8 mouse cellular contexts compared by ENCODE assay signal in the genomic region with DNA sequence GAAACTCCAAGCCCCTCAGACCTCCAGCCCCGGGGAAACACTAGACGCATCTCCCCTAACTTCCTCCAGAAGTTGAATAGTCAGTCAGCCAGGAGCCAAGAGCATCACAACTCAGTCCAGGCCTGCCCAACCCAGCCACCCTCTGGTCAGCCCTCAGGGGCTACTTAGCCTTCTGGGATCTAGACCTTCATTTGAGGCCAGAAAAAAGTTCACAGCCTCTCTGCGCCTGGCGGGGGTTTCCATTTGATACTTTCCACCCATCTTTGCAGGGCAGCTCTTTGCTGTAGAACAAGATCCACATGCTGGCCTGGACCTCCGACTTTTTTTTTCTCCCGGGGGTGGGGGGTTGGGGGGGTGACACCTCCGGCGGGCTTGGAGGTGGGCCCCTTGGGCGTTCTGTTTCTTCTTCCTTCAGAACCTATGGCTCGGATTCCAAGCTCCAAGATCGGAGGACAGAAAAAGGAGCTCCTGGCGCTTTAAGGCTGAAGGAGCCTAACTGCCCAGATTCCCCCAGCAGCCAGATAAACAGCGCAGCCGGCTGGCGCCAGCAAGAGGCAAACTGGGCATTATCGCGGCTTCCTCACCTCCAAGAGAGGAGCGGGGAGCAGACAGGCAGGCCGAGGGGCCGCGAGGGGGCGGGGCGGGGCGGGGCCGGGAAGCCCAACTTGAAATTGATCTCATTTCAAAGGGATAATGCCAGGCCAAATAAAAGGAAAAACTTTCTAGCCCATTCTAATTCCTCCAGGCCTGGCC. TPM values are rescaled to one million over a fixed set of nuclear protein-coding genes. Genes with fewer than 3 reads are reported as not detected.
DNase-seq lines count a peak whose midpoint lies in the region; ATAC-seq and TF ChIP-seq lines count a peak whose summit lies in the region.

No protein-coding gene starts in this region.

- TF ChIP-seq POLR2A in myocyte (IDR thresholded peaks at IDR 0.05; ENCODE audit: insufficient read length, low read depth) = peak; percentile 26

- H3K4me1 ChIP-seq in hindbrain, embryonic 14.5 days (replicated peaks; ENCODE audit: control insufficient read depth, insufficient read depth, low read length) = peaks cover 39% of the 10 kb centered on the region
- peaks cover 55% of the 10 kb centered on the region for H3K4me1 ChIP-seq in liver, embryonic 11.5 days (replicated peaks; ENCODE audit: control insufficient read depth, insufficient read depth, low read length)

- no peak for ATAC-seq in hindbrain, embryonic 14.5 days (ENCODE audit: low FRiP score)
- peak; percentile 57 for ATAC-seq in liver, embryonic 11.5 days (replicated peaks; ENCODE audit: low FRiP score)
- ATAC-seq in granulocyte monocyte progenitor cell, adult 5-6 weeks (replicated peaks; ENCODE audit: poor library complexity, severe bottlenecking) = no peak

- no peaks in the 10 kb centered on the region for H3K79me2 ChIP-seq in myocyte (ENCODE audit: control insufficient read depth, insufficient read depth)

- H3K27ac ChIP-seq in hindbrain, embryonic 14.5 days = peak overlapping the region; percentile 6; the same call in 1 of the 2 replicates
- H3K27ac ChIP-seq in liver, embryonic 11.5 days (ENCODE audit: low read depth, low read length) = peak overlapping the region; percentile 96

- peak overlapping the region; percentile 89 for H3K4me2 ChIP-seq in hindbrain, embryonic 14.5 days (replicated peaks)
- peak overlapping the region; percentile 97 for H3K4me2 ChIP-seq in liver, embryonic 11.5 days
- peak overlapping the region; percentile 98 for H3K4me2 ChIP-seq in myocyte (ENCODE audit: low read depth)

- whole genome bisulfite sequencing in hindbrain, embryonic 14.5 days = 3% methylated on average over 25 of the region's 25 CpGs
- 4% methylated on average over 25 of the region's 25 CpGs for WGBS in liver, embryonic 11.5 days

- peaks cover 34% of the 10 kb centered on the region for H3K27me3 ChIP-seq in hindbrain, embryonic 14.5 days (ENCODE audit: control insufficient read depth, insufficient read depth, low read length)
- H3K27me3 ChIP-seq in liver, embryonic 11.5 days (replicated peaks; ENCODE audit: control insufficient read depth, insufficient read depth, low read length) = peaks cover 23% of the 10 kb centered on the region
- H3K27me3 ChIP-seq in myocyte (ENCODE audit: control insufficient read depth, insufficient read depth, insufficient read length) = no peaks in the 10 kb centered on the region

- H3K4me3 ChIP-seq in hindbrain, embryonic 14.5 days (replicated peaks; ENCODE audit: low read length) = peak overlapping the region; percentile 55
- H3K4me3 ChIP-seq in liver, embryonic 11.5 days (ENCODE audit: low read depth, low read length) = peak overlapping the region; percentile 71
- peak overlapping the region; percentile 10 for H3K4me3 ChIP-seq in myocyte

- DNase-seq in ES-CJ7 (ENCODE audit: low read depth, low spot score) = peak; percentile 81
- DNase-seq in adrenal gland, postnatal 25 days = peak; percentile 62
- DNase-seq in forelimb bud, embryonic 11.5 days (ENCODE audit: low read depth, low spot score) = peak; percentile 64
- DNase-seq in hindbrain, embryonic 14.5 days (ENCODE audit: low spot score) = peak; percentile 63
- peak; percentile 76 for DNase-seq in liver, embryonic 11.5 days (ENCODE audit: low spot score)
- no peak for DNase-seq in layer of hippocampus, postnatal 25 days (ENCODE audit: extremely low spot score in 1 of 2, low spot score in 1 of 2)

- no peaks in the 10 kb centered on the region for H3K9me3 ChIP-seq in hindbrain, embryonic 14.5 days (ENCODE audit: control insufficient read depth, low read length)
- no peaks in the 10 kb centered on the region for H3K9me3 ChIP-seq in liver, embryonic 11.5 days (ENCODE audit: control insufficient read depth, low read length)

- H3K36me3 ChIP-seq in hindbrain, embryonic 14.5 days (replicated peaks; ENCODE audit: control insufficient read depth, insufficient read depth) = no peaks in the 10 kb centered on the region
- peaks cover 18% of the 10 kb centered on the region for H3K36me3 ChIP-seq in liver, embryonic 11.5 days (ENCODE audit: control insufficient read depth, insufficient read depth, low read length)
- no peaks in the 10 kb centered on the region for H3K36me3 ChIP-seq in myocyte (ENCODE audit: control insufficient read depth, insufficient read depth)

- peak overlapping the region; percentile 18; the same call in 1 of the 2 replicates for H3K9ac ChIP-seq in hindbrain, embryonic 14.5 days
- H3K9ac ChIP-seq in liver, embryonic 11.5 days (ENCODE audit: low read depth, low read length) = peak overlapping the region; percentile 78

- no peak overlapping the region for H3ac ChIP-seq in myocyte (ENCODE audit: control insufficient read depth, insufficient read length)

TF ChIP-seq in myocyte, 11 proteins besides CTCF, POLR2A, EP300 and RAD21:
- TF ChIP-seq SRF (IDR thresholded peaks at IDR 0.05; ENCODE audit: control insufficient read depth, insufficient read length, low read depth) = no peak
- no peak for TF ChIP-seq POLR2AphosphoS2 (IDR thresholded peaks at IDR 0.05; ENCODE audit: insufficient read length, low read depth)
- TF ChIP-seq USF1 (IDR thresholded peaks at IDR 0.05; ENCODE audit: low read depth) = no peak
- no peak for TF ChIP-seq MAX (IDR thresholded peaks at IDR 0.05; ENCODE audit: low read depth)
- no peak for TF ChIP-seq E2F4 (IDR thresholded peaks at IDR 0.05; ENCODE audit: insufficient read depth)
- no peak for TF ChIP-seq MYOD1 (IDR thresholded peaks at IDR 0.05; ENCODE audit: control insufficient read depth in 1 of 3, insufficient read length in 2 of 3, low read depth in 2 of 3)
- TF ChIP-seq TCF3 (IDR thresholded peaks at IDR 0.05; ENCODE audit: insufficient read length, low read depth) = no peak
- no peak for TF ChIP-seq TCF12 (IDR thresholded peaks at IDR 0.05; ENCODE audit: insufficient read depth, poor library complexity, severe bottlenecking)
- no peak for TF ChIP-seq CEBPB (IDR thresholded peaks at IDR 0.05; ENCODE audit: insufficient read depth, poor library complexity, severe bottlenecking)
- no peak for TF ChIP-seq REST (IDR thresholded peaks at IDR 0.05; ENCODE audit: insufficient read depth, insufficient read length)
- TF ChIP-seq MYOG (IDR thresholded peaks at IDR 0.05; ENCODE audit: control insufficient read depth in 1 of 3, insufficient read depth in 1 of 3, insufficient read length in 2 of 3, low read depth in 2 of 3) = no peak

RNA-seq across cellular contexts. Expression of gene Smad6, which starts 5.0 kb away (rescaled TPM):
- total RNA-seq in adrenal gland, postnatal 25 days (2021) = 12.9 and 13.6 TPM in 2 replicates
- 2.3 and 2.7 TPM in 2 replicates for polyA plus RNA-seq in hindbrain, embryonic 14.5 days (2014; fragmentation: Nextera tagmentation; extraction: Ambion mirVana)
- 10.1 and 11.1 TPM in 2 replicates for polyA plus RNA-seq in liver, embryonic 11.5 days (2014; fragmentation: Nextera tagmentation; extraction: Ambion mirVana)
- polyA plus RNA-seq in myocyte (2012; fragmentation: generic; extraction: Trizol) = 1.5 TPM
- total RNA-seq in granulocyte monocyte progenitor cell, adult 5-6 weeks (2014; fragmentation: Nextera tagmentation) = 0.56 and 1.4 TPM in 2 replicates
- 1.3 and 1.7 TPM in 2 replicates for total RNA-seq in granulocyte monocyte progenitor cell, adult 5-6 weeks (2017)
- total RNA-seq in layer of hippocampus, postnatal 25 days (2021) = 1 to 10 TPM; 1.8 to 2.2 TPM

Comparison
In these comparisons a context has a peak if more than half of its experiments do, and no peak if none do; other contexts are left out.
1. DNase-seq: peak in ES-CJ7 (single experiment), adrenal gland, postnatal 25 days (single experiment), forelimb bud, embryonic 11.5 days (single experiment), hindbrain, embryonic 14.5 days (single experiment) and liver, embryonic 11.5 days (single experiment); none in layer of hippocampus, postnatal 25 days (0 of 2).
2. H3K4me3 ChIP-seq: peak in every context shown above with its lines; median percentile 71 in liver, embryonic 11.5 days; 55 in hindbrain, embryonic 14.5 days; 10 in myocyte.
3. Peak in every context shown above with its lines, with median percentiles within 50 percentile points of each other: H3K4me2 ChIP-seq.